Mouse (Mus musculus) neural tube, embryonic 11.5 days (tissue): ENCODE results near the gene Agxt. TPM values are rescaled to one million over a fixed set of nuclear protein-coding genes. Genes with fewer than 3 reads are reported as not detected.

Experiments used
- ATAC-seq: fragments of 200-750 bp; cut with Nextera tagmentation; 2 replicates; pipeline ENCODE4 v1.8.0; 2017; ENCODE audit warnings: moderate number of reproducible peaks, mild to moderate bottlenecking, moderate TSS enrichment, moderate library complexity; ENCODE audit not compliant: insufficient read depth, low FRiP score, low TSS enrichment
- DNase-seq: peaks from one replicate; pipeline ENCODE4 v3.0.0-alpha.2; 2015; ENCODE audit warnings: low spot score
- H3K27ac ChIP-seq: fragments of 300-500 bp; sonication (generic); 2 replicates; pipeline ENCODE4 v1.5.1; 2014; ENCODE audit warnings: low read depth, mild to moderate bottlenecking, low read length
- H3K27me3 ChIP-seq: fragments of 300-500 bp; sonication (generic); 2 replicates; pipeline ENCODE4 v1.6.1; 2014; ENCODE audit warnings: mild to moderate bottlenecking, low read length, mixed read lengths; ENCODE audit not compliant: control insufficient read depth, insufficient read depth
- H3K36me3 ChIP-seq: fragments of 300-500 bp; sonication (generic); 2 replicates; pipeline ENCODE4 v1.6.1; 2014; ENCODE audit warnings: mild to moderate bottlenecking, low read length, moderate library complexity, mixed read lengths; ENCODE audit not compliant: control insufficient read depth, insufficient read depth
- H3K4me1 ChIP-seq: fragments of 300-500 bp; sonication (generic); 2 replicates; pipeline ENCODE4 v1.6.1; 2014; ENCODE audit warnings: low read length, mixed read lengths; ENCODE audit not compliant: control insufficient read depth, insufficient read depth
- H3K4me2 ChIP-seq: fragments of 300-500 bp; sonication (generic); 2 replicates; pipeline ENCODE4 v1.6.1; 2014; ENCODE audit warnings: low read depth, mild to moderate bottlenecking, moderate library complexity
- H3K4me3 ChIP-seq: fragments of 300-500 bp; sonication (generic); 2 replicates; pipeline ENCODE4 v1.5.1; 2014; ENCODE audit warnings: low read depth, low read length
- H3K9ac ChIP-seq: fragments of 300-500 bp; sonication (generic); 2 replicates; pipeline ENCODE4 v1.6.1; 2014; ENCODE audit warnings: mild to moderate bottlenecking, low read length
- H3K9me3 ChIP-seq: fragments of 300-500 bp; sonication (generic); 2 replicates; pipeline ENCODE4 v1.6.1; 2016; ENCODE audit warnings: low read length; ENCODE audit not compliant: control insufficient read depth
- WGBS: fragments of 180-500 bp; shearing (Covaris S2); extraction: QIAGEN DNeasy Blood & Tissue Kit; methylation state at CpG from one replicate; pipeline ENCODE4 v1.1.7; 2014; 5-methylcytosine and 5-hydroxymethylcytosine counted together
- polyA plus RNA-seq: library from polyadenylated mRNA; unstranded; fragments of >200 nt; fragmentation: Nextera tagmentation; extraction: Ambion mirVana; gene quantifications from 2 replicates; pipeline ENCODE4 v1.2.1, GENCODE M21; 2014

Agxt gene
- polyA plus RNA-seq, 1 experiment from 2014 or later: not detected

DNA sequence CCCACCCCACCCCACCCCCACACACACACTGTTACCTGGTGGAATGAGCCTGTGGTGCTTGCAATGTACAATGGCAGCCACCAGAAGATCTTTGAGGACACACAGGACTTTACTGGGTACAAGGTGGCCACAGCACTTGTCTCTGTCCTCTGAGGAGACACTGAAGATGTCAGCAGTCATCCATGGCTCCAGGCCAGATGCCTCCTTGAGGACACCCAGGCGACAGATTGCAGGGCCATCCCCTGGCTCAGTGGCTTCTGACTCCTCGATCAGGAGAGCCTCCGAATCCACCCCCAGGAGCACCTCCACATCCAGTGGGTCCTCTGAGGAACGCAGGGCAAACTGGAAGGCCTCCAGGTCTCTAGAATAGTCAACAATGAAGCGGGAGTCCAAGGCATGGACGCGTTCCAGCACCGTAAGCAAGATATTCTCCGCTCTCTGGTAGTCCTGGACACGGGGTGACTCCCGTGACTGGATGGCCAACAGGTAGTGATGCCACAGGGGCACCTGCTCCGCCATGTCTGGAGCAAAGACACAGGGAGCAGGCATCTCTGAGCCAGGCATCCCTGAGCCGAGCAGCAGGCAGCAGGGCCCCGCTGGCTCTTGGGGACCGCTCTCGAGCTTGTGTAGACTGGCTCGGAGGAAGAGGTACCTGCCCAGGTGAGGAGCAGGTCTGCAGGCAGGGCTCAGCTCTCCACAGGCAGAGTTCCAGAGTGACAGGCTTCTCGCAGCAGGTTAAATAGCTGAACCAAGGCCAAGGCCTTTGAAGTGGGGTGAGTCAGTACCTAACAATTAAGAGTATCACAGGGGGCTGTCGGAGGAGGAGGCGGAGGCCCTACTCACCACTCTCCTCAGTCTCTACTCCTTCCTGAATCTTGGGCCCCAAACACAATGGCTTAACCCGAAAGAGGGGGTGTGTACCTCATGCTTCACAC, 24.8 kb downstream of the Agxt start:
- Histone ChIP-seq H3K4me2 (no peak overlapping the region), H3K27ac (no peak overlapping the region), H3K4me1 (no peaks in the 10 kb centered on the region), H3K27me3 (no peaks in the 10 kb centered on the region), H3K9ac (no peak overlapping the region), H3K36me3 (no peaks in the 10 kb centered on the region), H3K4me3 (no peak overlapping the region), H3K9me3 (no peaks in the 10 kb centered on the region)
- no peak for DNase-seq
- ATAC-seq: no peak
- 84% methylated on average over 21 of the region's 21 CpGs for WGBS

DNA sequence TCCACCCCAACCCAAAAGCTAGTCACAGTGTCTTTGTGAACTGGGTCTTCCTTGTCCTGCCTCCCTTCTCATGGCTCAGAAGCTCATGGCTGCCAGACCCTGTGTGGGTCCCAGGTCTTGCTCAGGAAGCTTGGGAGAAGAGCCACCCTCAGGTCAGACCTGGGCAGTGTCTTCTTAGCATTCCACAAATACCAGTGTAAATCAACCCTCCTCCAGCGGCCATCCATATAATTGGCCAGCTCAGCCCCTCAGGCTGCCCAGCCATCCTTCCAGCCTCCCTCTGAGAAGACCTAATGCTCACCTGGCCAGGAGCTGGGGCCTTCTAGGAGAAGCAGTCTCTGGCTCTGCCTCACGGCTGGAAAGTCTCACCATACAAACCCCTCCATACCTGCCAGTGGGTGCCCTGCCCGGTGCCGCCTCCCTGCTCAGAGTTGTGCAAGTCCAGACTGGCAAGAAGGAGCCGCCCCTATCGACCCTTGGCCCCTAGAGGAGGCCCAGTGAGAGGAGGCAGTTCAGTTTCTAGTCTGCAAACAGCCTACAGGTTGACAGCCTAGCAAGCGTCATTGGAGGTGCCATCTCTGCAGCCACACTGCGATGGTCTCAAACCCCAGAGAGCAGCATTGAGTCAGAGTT, 25.6 kb downstream of the Agxt start, which contains the start of gene 2310007B03Rik:
Gene 2310007B03Rik (minus strand): TSS at position 448 of the 633 bp plus-strand sequence.
- Histone ChIP-seq H3K4me2 (no peak within 1 kb of the TSS), H3K9ac (no peak within 1 kb of the TSS), H3K4me1 (no peaks in the 10 kb centered on the region), H3K4me3 (no peak within 1 kb of the TSS), H3K27ac (no peak within 1 kb of the TSS), H3K27me3 (no peaks in the 10 kb centered on the region), H3K9me3 (no peaks in the 10 kb centered on the region), H3K36me3 (no peaks in the 10 kb centered on the region)
- ATAC-seq: no peak
- WGBS: 76% methylated on average over 8 of the region's 8 CpGs
- no peak for DNase-seq

DNA sequence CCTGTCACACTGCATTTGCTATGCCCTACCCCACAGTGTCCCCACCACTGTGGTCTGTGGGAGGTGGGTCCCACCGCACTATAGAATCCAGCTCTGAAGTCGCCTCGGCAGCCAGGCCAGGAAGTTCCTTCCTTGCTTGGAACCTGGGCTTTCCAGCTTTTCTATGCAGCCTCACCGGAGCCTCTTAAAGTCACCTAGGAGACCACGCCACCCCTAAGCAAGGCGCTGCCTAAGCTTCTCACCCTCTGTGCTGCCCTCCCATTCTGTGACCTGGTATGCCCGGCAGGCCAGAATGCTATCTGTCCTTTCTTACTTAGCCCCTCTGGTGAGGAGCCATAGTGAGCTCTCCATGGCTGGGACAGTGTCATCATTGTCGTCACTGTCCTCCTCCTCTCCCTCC, 26.3 kb downstream of the Agxt start:
- H3K4me2 ChIP-seq: no peak overlapping the region
- WGBS: 80% methylated on average over 8 of the region's 8 CpGs
- H3K36me3 ChIP-seq: no peaks in the 10 kb centered on the region
- H3K4me3 ChIP-seq: no peak overlapping the region
- DNase-seq: no peak
- no peak overlapping the region for H3K9ac ChIP-seq
- no peaks in the 10 kb centered on the region for H3K9me3 ChIP-seq
- ATAC-seq: no peak
- no peaks in the 10 kb centered on the region for H3K4me1 ChIP-seq
- no peaks in the 10 kb centered on the region for H3K27me3 ChIP-seq
- no peak overlapping the region for H3K27ac ChIP-seq

DNA sequence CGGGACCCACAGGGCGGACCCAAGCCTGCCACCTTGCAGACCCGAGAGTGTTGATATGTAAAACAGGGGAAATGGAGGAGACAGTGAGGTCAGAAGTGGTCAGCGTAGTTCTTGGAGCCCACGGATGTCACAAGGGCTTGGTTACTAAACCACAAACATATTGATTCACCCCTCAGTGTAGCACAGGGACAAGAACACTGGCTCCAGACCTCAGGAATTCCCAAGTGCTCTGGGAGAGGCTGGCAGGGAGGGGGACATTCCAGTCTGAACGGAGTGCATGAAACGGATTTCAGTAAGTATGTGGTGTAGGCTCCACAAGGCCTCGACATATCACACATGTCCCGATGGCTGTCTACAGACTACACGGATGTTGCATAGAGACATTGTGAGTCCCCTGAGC, 26.9 kb downstream of the Agxt start:
- Histone ChIP-seq H3K9me3 (no peaks in the 10 kb centered on the region), H3K4me1 (no peaks in the 10 kb centered on the region), H3K9ac (no peak overlapping the region), H3K36me3 (no peaks in the 10 kb centered on the region), H3K4me2 (no peak overlapping the region), H3K27me3 (no peaks in the 10 kb centered on the region), H3K4me3 (no peak overlapping the region), H3K27ac (no peak overlapping the region)
- no peak for DNase-seq
- no peak for ATAC-seq
- 86% methylated on average over 10 of the region's 10 CpGs for WGBS

DNA sequence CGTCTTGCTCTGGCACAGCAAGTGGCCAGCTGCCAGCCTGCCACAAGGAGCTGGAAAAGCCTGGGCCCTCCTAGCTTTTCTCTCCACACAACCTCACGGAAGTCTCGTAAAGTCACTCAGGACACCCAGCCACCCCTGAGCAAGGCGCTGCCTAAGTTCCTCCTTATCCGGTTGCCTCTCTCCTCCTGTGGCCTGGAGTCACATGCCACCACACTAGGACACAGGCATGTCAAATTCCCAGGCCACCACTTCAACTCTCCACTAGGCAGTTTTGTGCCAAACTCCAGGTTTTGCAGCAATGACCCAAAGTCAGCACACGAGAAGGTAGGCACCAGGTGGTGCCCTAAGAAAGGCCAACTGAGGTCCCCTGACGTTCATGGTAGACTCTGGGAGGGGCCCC, 27.5 kb downstream of the Agxt start:
- no peak for ATAC-seq
- Histone ChIP-seq H3K9me3 (no peaks in the 10 kb centered on the region), H3K27ac (no peak overlapping the region), H3K4me1 (no peaks in the 10 kb centered on the region), H3K4me2 (no peak overlapping the region), H3K9ac (no peak overlapping the region), H3K36me3 (no peaks in the 10 kb centered on the region), H3K4me3 (no peak overlapping the region), H3K27me3 (no peaks in the 10 kb centered on the region)
- WGBS: 86% methylated on average over 7 of the region's 7 CpGs
- DNase-seq: no peak

DNA sequence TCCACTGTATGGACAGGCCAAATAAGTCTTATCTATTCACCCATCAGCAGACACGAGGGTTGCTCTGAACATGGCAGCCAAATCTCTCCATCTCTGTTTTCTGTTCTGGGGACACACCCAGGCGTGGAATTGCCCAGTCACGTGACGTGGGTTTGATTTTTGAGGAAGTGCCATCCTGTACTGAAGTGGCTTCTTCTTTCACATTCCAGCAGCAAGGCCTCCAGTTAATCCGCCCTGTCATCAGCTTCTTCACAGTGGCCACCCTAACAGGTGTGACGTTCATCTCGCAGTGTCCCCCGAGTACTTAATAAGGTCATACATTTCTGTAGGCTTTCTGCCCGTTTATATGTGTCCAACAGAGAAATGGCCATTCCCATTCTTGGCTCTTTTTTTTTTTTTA, 30.4 kb downstream of the Agxt start:
- DNase-seq (no peak), ATAC-seq (no peak)
- Histone ChIP-seq H3K4me2 (no peak overlapping the region), H3K27me3 (no peaks in the 10 kb centered on the region), H3K4me1 (no peaks in the 10 kb centered on the region), H3K4me3 (no peak overlapping the region), H3K36me3 (no peaks in the 10 kb centered on the region), H3K27ac (no peak overlapping the region), H3K9me3 (no peaks in the 10 kb centered on the region), H3K9ac (no peak overlapping the region)
- WGBS: 89% methylated on average over 9 of the region's 9 CpGs

DNA sequence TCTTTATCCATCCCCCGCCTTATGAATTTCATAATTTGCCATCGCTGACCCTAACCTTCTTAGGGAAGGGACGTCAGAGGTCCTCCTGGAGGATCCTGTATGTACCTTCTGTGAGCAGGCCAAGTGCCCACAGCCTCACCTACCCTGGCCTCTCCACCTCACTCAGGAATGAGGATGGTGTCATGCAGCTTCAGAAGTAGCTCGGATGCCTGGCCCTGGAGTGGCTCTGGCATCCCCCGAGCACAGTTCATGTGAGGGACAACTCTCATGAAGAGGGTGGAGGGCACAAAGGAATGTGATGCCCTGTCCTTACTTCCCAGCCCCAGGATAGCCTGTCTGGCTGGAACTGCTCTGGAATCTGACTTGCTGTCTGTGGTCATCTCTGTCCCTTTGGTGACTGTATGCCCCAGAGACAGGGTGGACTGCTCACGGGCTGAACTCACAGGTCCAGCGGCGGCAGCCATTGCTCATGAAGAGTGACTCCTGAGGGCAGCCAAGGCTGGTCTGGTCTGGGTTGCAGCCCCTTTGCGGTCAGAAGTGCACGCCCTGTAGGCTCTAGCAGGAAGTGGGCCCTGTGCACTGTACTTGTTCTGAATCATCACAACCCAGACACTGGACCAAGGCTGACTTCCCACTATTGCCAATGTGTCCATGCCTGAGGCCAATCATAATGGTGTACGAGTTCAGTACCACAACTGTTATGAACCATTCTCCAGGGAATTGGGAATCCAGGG, 31.5 kb downstream of the Agxt start:
- Histone ChIP-seq H3K4me3 (no peak overlapping the region), H3K9me3 (no peaks in the 10 kb centered on the region), H3K27ac (no peak overlapping the region), H3K4me2 (no peak overlapping the region), H3K36me3 (no peaks in the 10 kb centered on the region), H3K4me1 (no peaks in the 10 kb centered on the region), H3K27me3 (no peaks in the 10 kb centered on the region), H3K9ac (no peak overlapping the region)
- no peak for DNase-seq
- no peak for ATAC-seq
- WGBS: 89% methylated on average over 11 of the region's 11 CpGs

DNA sequence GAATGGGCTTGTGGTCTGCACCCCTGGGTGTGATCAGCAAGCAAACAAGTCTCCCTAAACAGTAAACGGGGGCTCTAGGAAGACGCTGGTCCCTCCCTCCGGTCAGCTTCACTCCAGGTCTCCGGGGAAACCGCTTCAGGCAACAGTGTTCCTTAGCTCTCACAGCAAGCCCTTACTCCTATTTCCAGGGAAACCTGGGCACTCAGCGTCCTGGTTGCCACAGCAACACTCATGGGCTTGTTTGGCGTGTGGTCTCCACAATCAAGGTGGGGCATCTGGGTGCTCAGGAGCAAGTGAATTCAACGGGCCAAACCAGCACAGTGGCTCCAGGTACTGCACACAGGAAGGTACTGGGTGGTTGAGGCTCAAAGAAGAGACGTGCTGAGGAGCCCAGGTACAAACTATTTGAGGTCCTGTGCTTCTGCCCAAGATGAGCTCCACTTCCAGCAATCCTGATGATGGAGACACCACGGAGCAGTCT, 33.3 kb downstream of the Agxt start, which contains the start of gene Crocc2:
Gene Crocc2 (plus strand): TSS at position 431 of the 481 bp plus-strand sequence.
- WGBS: 58% methylated on average over 10 of the region's 10 CpGs
- Histone ChIP-seq H3K9me3 (no peaks in the 10 kb centered on the region), H3K9ac (no peak within 1 kb of the TSS), H3K4me2 (no peak within 1 kb of the TSS), H3K4me3 (no peak within 1 kb of the TSS), H3K27ac (no peak within 1 kb of the TSS), H3K4me1 (no peaks in the 10 kb centered on the region), H3K27me3 (no peaks in the 10 kb centered on the region), H3K36me3 (no peaks in the 10 kb centered on the region)
- no peak for ATAC-seq
- no peak for DNase-seq
